Mouse (Mus musculus): ENCODE data around the gene D8Ertd738e. TPM values are rescaled to one million over a fixed set of nuclear protein-coding genes. Genes with fewer than 3 reads are reported as not detected.
A peak's percentile ranks its signal among the peaks of the same experiment; 100 is the strongest.

Gene D8Ertd738e
- polyA plus RNA-seq, 1 experiment from 2014 or later = 304 TPM

MicroRNA genes within 50 kb of the gene (microRNA counts, 519-probe panel; counts per million panel counts)
- 4,556 counts per million, percentile 44 among the panel's probes with 10 or more counts for microRNA mmu-miR-23a
- microRNA mmu-miR-27a = 5,533 counts per million, percentile 71 among the panel's probes with 10 or more counts

Small RNAs within 50 kb of the gene (microRNA-seq; reads per million reads assigned to microRNA genes)
- gene Mir23a (6,852 reads per million, percentile 93 among the genes with 10 or more reads in this experiment), gene Mir24-2 (not detected), gene Mir27a (140 reads per million, percentile 57 among the genes with 10 or more reads in this experiment), gene Mir3074-2 (not detected)

Other genes starting within 250 kb of the D8Ertd738e start
- 0.33 and 0.56 TPM in 2 replicates for gene 1700067K01Rik, start 248.2 kb downstream of the D8Ertd738e start, polyA plus RNA-seq (2014; fragmentation: Nextera tagmentation; extraction: Ambion mirVana)
- not detected in 2 replicates for gene 2210011C24Rik, start 237.5 kb downstream of the D8Ertd738e start, polyA plus RNA-seq (2014; fragmentation: Nextera tagmentation; extraction: Ambion mirVana)
- gene Palm3, start 228.2 kb downstream of the D8Ertd738e start, polyA plus RNA-seq (2014; fragmentation: Nextera tagmentation; extraction: Ambion mirVana) = 2.0 and 2.2 TPM in 2 replicates
- 0.23 TPM in 2 replicates for gene Il27ra, start 207.1 kb downstream of the D8Ertd738e start, polyA plus RNA-seq (2014; fragmentation: Nextera tagmentation; extraction: Ambion mirVana)
- not detected in 2 replicates for gene Rln3, start 204.7 kb downstream of the D8Ertd738e start, polyA plus RNA-seq (2014; fragmentation: Nextera tagmentation; extraction: Ambion mirVana)
- 2.2 and 2.4 TPM in 2 replicates for gene Gm10643, start 184.6 kb downstream of the D8Ertd738e start, polyA plus RNA-seq (2014; fragmentation: Nextera tagmentation; extraction: Ambion mirVana)
- gene Rfx1, start 182.9 kb downstream of the D8Ertd738e start, polyA plus RNA-seq (2014; fragmentation: Nextera tagmentation; extraction: Ambion mirVana) = 6.0 and 7.8 TPM in 2 replicates
- gene Dcaf15, start 145.0 kb downstream of the D8Ertd738e start, polyA plus RNA-seq (2014; fragmentation: Nextera tagmentation; extraction: Ambion mirVana) = 12.2 and 14.3 TPM in 2 replicates
- gene Podnl1, start 123.7 kb downstream of the D8Ertd738e start, polyA plus RNA-seq (2014; fragmentation: Nextera tagmentation; extraction: Ambion mirVana) = 0.25 and 0.32 TPM in 2 replicates
- 7.6 and 8.9 TPM in 2 replicates for gene Cc2d1a, start 101.8 kb downstream of the D8Ertd738e start, polyA plus RNA-seq (2014; fragmentation: Nextera tagmentation; extraction: Ambion mirVana)
- 0.83 and 0.86 TPM in 2 replicates for gene 4930432K21Rik, start 101.7 kb downstream of the D8Ertd738e start, polyA plus RNA-seq (2014; fragmentation: Nextera tagmentation; extraction: Ambion mirVana)
- 4.7 and 4.9 TPM in 2 replicates for gene Nanos3, start 64.5 kb downstream of the D8Ertd738e start, polyA plus RNA-seq (2014; fragmentation: Nextera tagmentation; extraction: Ambion mirVana)
- 19.4 and 24.7 TPM in 2 replicates for gene Zswim4, start 12.7 kb downstream of the D8Ertd738e start, polyA plus RNA-seq (2014; fragmentation: Nextera tagmentation; extraction: Ambion mirVana)
- 47.2 and 52.4 TPM in 2 replicates for gene Mri1, start 7.6 kb upstream of the D8Ertd738e start, polyA plus RNA-seq (2014; fragmentation: Nextera tagmentation; extraction: Ambion mirVana)
- 22.2 and 23.3 TPM in 2 replicates for gene Ccdc130, start 20.7 kb upstream of the D8Ertd738e start, polyA plus RNA-seq (2014; fragmentation: Nextera tagmentation; extraction: Ambion mirVana)
- 6.3 TPM in 2 replicates for gene Cacna1a, start 138.7 kb upstream of the D8Ertd738e start, polyA plus RNA-seq (2014; fragmentation: Nextera tagmentation; extraction: Ambion mirVana)